Mouse (Mus musculus): ENCODE results near the gene Cxcl1.

GRCm38 (mm10) chr5:90877173-90877512, 13.9 kb upstream of the Cxcl1 start:
- TF ChIP-seq CTCF (IDR thresholded peaks at IDR 0.05) (no peak), EP300 (IDR thresholded peaks at IDR 0.05; ENCODE audit: insufficient read depth, low read depth, low read length) (no peak), POLR2A (IDR thresholded peaks at IDR 0.05; ENCODE audit: insufficient read depth, low read depth, low read length) (no peak)

Measured in heart, adult 2 months (tissue).